Mouse (Mus musculus): Measurements from ENCODE around the gene Vmn2r18. TPM values are rescaled to one million over a fixed set of nuclear protein-coding genes. Genes with fewer than 3 reads are reported as not detected.
A peak's percentile ranks its signal among the peaks of the same experiment; 100 is the strongest.

The Vmn2r18 gene
- not detected for total RNA-seq (2022)

GRCm38 (mm10) chr5:151605921-151606320, at the start of gene Vmn2r18:
Gene Vmn2r18, minus strand, starts transcription at chr5:151606021.
- no peak for DNase-seq

GRCm38 (mm10) chr5:151651411-151651784, 45.6 kb upstream of the Vmn2r18 start:
- no peak for DNase-seq

GRCm38 (mm10) chr5:151650700-151651410, 45.0 kb upstream of the Vmn2r18 start, which contains the start of gene Rfc3:
Gene Rfc3, minus strand, starts transcription at chr5:151651242.
- DNase-seq = peak; percentile 90

GRCm38 (mm10) chr5:151644845-151645244, 39.0 kb upstream of the Vmn2r18 start:
- no peak for DNase-seq

GRCm38 (mm10) chr5:151642867-151643266, 37.0 kb upstream of the Vmn2r18 start:
- DNase-seq = no peak

- no peak for DNase-seq
These were observed 36.3 kb upstream of the Vmn2r18 start for GRCm38 (mm10) chr5:151642102-151642501.

GRCm38 (mm10) chr5:151601696-151602095, 4.1 kb downstream of the Vmn2r18 start:
- DNase-seq = no peak

Other genes starting within 250 kb of the Vmn2r18 start
- gene Gm42906, start 177.9 kb downstream of the Vmn2r18 start, total RNA-seq (2022) = 1 to 10 TPM in 3 of 4 experiments, not detected in 1; 1.6 to 4.3 (median 4.3) TPM
- gene Rfc3, start 45.2 kb upstream of the Vmn2r18 start, total RNA-seq (2022) = 10 to 100 TPM; 17.2 to 20.0 (median 17.3) TPM

All from adrenal gland, adult 8-10 months (tissue).